Mouse (Mus musculus): ENCODE data around the gene Hps6. TPM values are rescaled to one million over a fixed set of nuclear protein-coding genes. Genes with fewer than 3 reads are reported as not detected.
A peak's percentile ranks its signal among the peaks of the same experiment; 100 is the strongest.
"Not testable (repeated sequence)": the region's sequence is repeated elsewhere in the genome, so short reads cannot be mapped to it uniquely, and the experiment has no call there.

Hps6 gene
- polyA plus RNA-seq (2016; fragmentation: Nextera tagmentation; extraction: Ambion mirVana) = 3.4 and 4.6 TPM in 2 replicates

- H3K27me3 ChIP-seq (ENCODE audit: poor library complexity, severe bottlenecking) = peaks cover 25% of the 10 kb centered on the region
- 1% methylated on average over 70 of the region's 70 CpGs for WGBS
- peak; percentile 70 for DNase-seq (ENCODE audit: extremely low spot score, low spot score)
- no peaks in the 10 kb centered on the region; the same call in 1 of the 2 replicates for H3K36me3 ChIP-seq (replicated peaks)
- peak within 1 kb of the TSS; percentile 76 for H3K4me3 ChIP-seq
- H3K27ac ChIP-seq = peak within 1 kb of the TSS; percentile 83
- H3K4me1 ChIP-seq = peaks cover 32% of the 10 kb centered on the region
- no peaks in the 10 kb centered on the region for H3K9me3 ChIP-seq
Measured at GRCm38 (mm10) chr19:46003371-46004226, at the start of gene Hps6. Gene Hps6 (plus strand): TSS chr19:46003508.

- no peaks in the 10 kb centered on the region for H3K9me3 ChIP-seq
- peaks cover 28% of the 10 kb centered on the region for H3K36me3 ChIP-seq (replicated peaks)
- peaks cover 7% of the 10 kb centered on the region; the same call in 1 of the 2 replicates for H3K4me1 ChIP-seq
- WGBS = 93% methylated on average over 7 of the region's 7 CpGs
- no peak overlapping the region for H3K4me3 ChIP-seq
- no peaks in the 10 kb centered on the region for H3K27me3 ChIP-seq (ENCODE audit: poor library complexity, severe bottlenecking)
- H3K27ac ChIP-seq = no peak overlapping the region
- no peak for DNase-seq (ENCODE audit: extremely low spot score, low spot score)
Measured at GRCm38 (mm10) chr19:45956736-45957135, 46.6 kb upstream of the Hps6 start.

GRCm38 (mm10) chr19:45960770-45961169 is 42.5 kb upstream of the Hps6 start:
- Histone ChIP-seq H3K36me3 (replicated peaks) (peaks cover 39% of the 10 kb centered on the region), H3K4me3 (no peak overlapping the region), H3K27me3 (ENCODE audit: poor library complexity, severe bottlenecking) (no peaks in the 10 kb centered on the region), H3K9me3 (no peaks in the 10 kb centered on the region), H3K4me1 (peaks cover 7% of the 10 kb centered on the region; the same call in 1 of the 2 replicates), H3K27ac (no peak overlapping the region)
- 47% methylated on average over 5 of the region's 5 CpGs for WGBS
- DNase-seq (ENCODE audit: extremely low spot score, low spot score) = no peak

GRCm38 (mm10) chr19:45984379-45984778 is 18.9 kb upstream of the Hps6 start:
- H3K27me3 ChIP-seq (ENCODE audit: poor library complexity, severe bottlenecking) = no peaks in the 10 kb centered on the region
- no peak overlapping the region for H3K27ac ChIP-seq
- peaks cover 19% of the 10 kb centered on the region for H3K36me3 ChIP-seq (replicated peaks)
- no peaks in the 10 kb centered on the region for H3K9me3 ChIP-seq
- no peak overlapping the region for H3K4me3 ChIP-seq
- no peak for DNase-seq (ENCODE audit: extremely low spot score, low spot score)
- no peaks in the 10 kb centered on the region for H3K4me1 ChIP-seq

GRCm38 (mm10) chr19:45988238-45988637 is 15.1 kb upstream of the Hps6 start:
- no peaks in the 10 kb centered on the region for H3K27me3 ChIP-seq (ENCODE audit: poor library complexity, severe bottlenecking)
- no peak overlapping the region for H3K27ac ChIP-seq
- 97% methylated on average over 3 of the region's 3 CpGs for WGBS
- DNase-seq (ENCODE audit: extremely low spot score, low spot score) = no peak
- peaks cover 13% of the 10 kb centered on the region for H3K36me3 ChIP-seq (replicated peaks)
- H3K9me3 ChIP-seq = no peaks in the 10 kb centered on the region
- no peaks in the 10 kb centered on the region for H3K4me1 ChIP-seq
- no peak overlapping the region for H3K4me3 ChIP-seq

GRCm38 (mm10) chr19:45991171-45991570 is 12.1 kb upstream of the Hps6 start:
- H3K9me3 ChIP-seq = peaks cover 15% of the 10 kb centered on the region
- H3K4me3 ChIP-seq = no peak overlapping the region
- 95% methylated on average over 3 of the region's 3 CpGs for WGBS
- no peaks in the 10 kb centered on the region for H3K4me1 ChIP-seq
- H3K36me3 ChIP-seq (replicated peaks) = peaks cover 34% of the 10 kb centered on the region
- no peak overlapping the region for H3K27ac ChIP-seq
- H3K27me3 ChIP-seq (ENCODE audit: poor library complexity, severe bottlenecking) = no peaks in the 10 kb centered on the region
- no peak for DNase-seq (ENCODE audit: extremely low spot score, low spot score)

GRCm38 (mm10) chr19:45993441-45993840 is 9.9 kb upstream of the Hps6 start:
- DNase-seq (ENCODE audit: extremely low spot score, low spot score); H3K4me3 ChIP-seq; H3K27ac ChIP-seq; H3K27me3 ChIP-seq (ENCODE audit: poor library complexity, severe bottlenecking): not testable (repeated sequence)
- Histone ChIP-seq H3K4me1 (peaks cover 13% of the 10 kb centered on the region), H3K9me3 (peaks cover 15% of the 10 kb centered on the region), H3K36me3 (replicated peaks) (peaks cover 29% of the 10 kb centered on the region)
- 86% methylated on average over 6 of the region's 6 CpGs for WGBS

- peaks cover 24% of the 10 kb centered on the region for H3K36me3 ChIP-seq (replicated peaks)
- DNase-seq (ENCODE audit: extremely low spot score, low spot score) = no peak
- WGBS = 95% methylated on average over 13 of the region's 13 CpGs
- peaks cover 19% of the 10 kb centered on the region for H3K4me1 ChIP-seq
- H3K4me3 ChIP-seq = no peak overlapping the region
- H3K27me3 ChIP-seq (ENCODE audit: poor library complexity, severe bottlenecking) = no peaks in the 10 kb centered on the region
- peaks cover 15% of the 10 kb centered on the region for H3K9me3 ChIP-seq
- no peak overlapping the region for H3K27ac ChIP-seq
Measured at GRCm38 (mm10) chr19:45993981-45994737, 9.1 kb upstream of the Hps6 start.

- peak overlapping the region; percentile 74 for H3K4me3 ChIP-seq
- DNase-seq (ENCODE audit: extremely low spot score, low spot score) = no peak
- peaks cover 15% of the 10 kb centered on the region for H3K9me3 ChIP-seq
- H3K27ac ChIP-seq = peak overlapping the region; percentile 95
- no peaks in the 10 kb centered on the region for H3K27me3 ChIP-seq (ENCODE audit: poor library complexity, severe bottlenecking)
- H3K4me1 ChIP-seq = peaks cover 19% of the 10 kb centered on the region
- peaks cover 21% of the 10 kb centered on the region for H3K36me3 ChIP-seq (replicated peaks)
- 71% methylated on average over 5 of the region's 5 CpGs for WGBS
Measured at GRCm38 (mm10) chr19:45997365-45997764, 5.9 kb upstream of the Hps6 start.

- H3K4me1 ChIP-seq = peaks cover 19% of the 10 kb centered on the region
- WGBS = 2% methylated on average over 76 of the region's 76 CpGs
- peak; percentile 96 for DNase-seq (ENCODE audit: extremely low spot score, low spot score)
- peaks cover 15% of the 10 kb centered on the region for H3K9me3 ChIP-seq
- H3K36me3 ChIP-seq (replicated peaks) = peaks cover 21% of the 10 kb centered on the region
- H3K27me3 ChIP-seq (ENCODE audit: poor library complexity, severe bottlenecking) = no peaks in the 10 kb centered on the region
- peak within 1 kb of the TSS; percentile 95 for H3K27ac ChIP-seq
- peak within 1 kb of the TSS; percentile 74 for H3K4me3 ChIP-seq
Measured at GRCm38 (mm10) chr19:45997785-45998693, 5.3 kb upstream of the Hps6 start, which contains the start of gene Armh3. Gene Armh3 (minus strand): TSS chr19:45998488.

GRCm38 (mm10) chr19:45998694-45999217 is 4.6 kb upstream of the Hps6 start:
- DNase-seq (ENCODE audit: extremely low spot score, low spot score) = no peak
- 10% methylated on average over 8 of the region's 8 CpGs for WGBS
- H3K27ac ChIP-seq = peak overlapping the region; percentile 95; the same call in 1 of the 2 replicates
- peaks cover 15% of the 10 kb centered on the region for H3K9me3 ChIP-seq
- H3K36me3 ChIP-seq (replicated peaks) = peaks cover 21% of the 10 kb centered on the region
- peak overlapping the region; percentile 74 for H3K4me3 ChIP-seq
- peaks cover 26% of the 10 kb centered on the region for H3K4me1 ChIP-seq
- peaks cover 4% of the 10 kb centered on the region for H3K27me3 ChIP-seq (ENCODE audit: poor library complexity, severe bottlenecking)

GRCm38 (mm10) chr19:45999378-45999777 is 3.9 kb upstream of the Hps6 start:
- H3K36me3 ChIP-seq (replicated peaks) = peaks cover 15% of the 10 kb centered on the region
- no peak overlapping the region for H3K27ac ChIP-seq
- H3K4me3 ChIP-seq = no peak overlapping the region
- peaks cover 33% of the 10 kb centered on the region for H3K4me1 ChIP-seq
- peaks cover 9% of the 10 kb centered on the region for H3K9me3 ChIP-seq
- WGBS = 70% methylated on average over 1 of the region's 1 CpGs
- H3K27me3 ChIP-seq (ENCODE audit: poor library complexity, severe bottlenecking) = peaks cover 10% of the 10 kb centered on the region
- DNase-seq (ENCODE audit: extremely low spot score, low spot score) = no peak

Measured in forebrain, embryonic 10.5 days (tissue).